ENCODE assay signal across 22 mouse cellular contexts in genomic region chr4:115575776-115576175, GRCm38 (mm10). TPM values are rescaled to one million over a fixed set of nuclear protein-coding genes. Genes with fewer than 3 reads are reported as not detected.
"Had no signal": no experiment of that assay in that cellular context is flagged by ENCODE, and none has a peak within 500 bp of the region (broad histone marks: within the 10 kb centered on the region; RNA-seq: fewer than 3 reads in every experiment).

No protein-coding gene starts in this region.

- H3K27me3 ChIP-seq: kidney, embryonic 15.5 days; limb, embryonic 15.5 days; liver, embryonic 13.5 days; megakaryocyte, embryonic 14.5 days; midbrain, embryonic 15.5 days; stomach, embryonic 15.5 days had no signal

- H3K9me3 ChIP-seq: kidney, embryonic 15.5 days; limb, embryonic 15.5 days; liver, embryonic 13.5 days; megakaryocyte, embryonic 14.5 days; midbrain, embryonic 15.5 days; stomach, embryonic 15.5 days had no signal

- H3K27ac ChIP-seq: kidney, embryonic 15.5 days; limb, embryonic 15.5 days; liver, embryonic 13.5 days; macrophage; midbrain, embryonic 15.5 days; stomach, embryonic 15.5 days had no signal

- H3K9ac ChIP-seq: kidney, embryonic 15.5 days; limb, embryonic 15.5 days; liver, embryonic 13.5 days; midbrain, embryonic 15.5 days; stomach, embryonic 15.5 days had no signal

- H3K4me2 ChIP-seq: kidney, embryonic 15.5 days; limb, embryonic 15.5 days; liver, embryonic 13.5 days; midbrain, embryonic 11.5 days; midbrain, embryonic 15.5 days; stomach, embryonic 15.5 days had no signal

- DNase-seq: kidney, adult 2 months; kidney, postnatal 14 days; layer of hippocampus, adult 9-11 months; layer of hippocampus, postnatal 36 days; liver, embryonic 13.5 days; right cerebral cortex, postnatal 14 days; thymus, postnatal 14 days had no signal

- H3K4me3 ChIP-seq: kidney, embryonic 15.5 days; limb, embryonic 15.5 days; liver, embryonic 13.5 days; megakaryocyte, embryonic 14.5 days; midbrain, embryonic 15.5 days; stomach, embryonic 15.5 days had no signal

- ATAC-seq: intestine, embryonic 16.5 days; midbrain, embryonic 15.5 days had no signal

- H3K36me3 ChIP-seq: kidney, embryonic 15.5 days; limb, embryonic 15.5 days; liver, embryonic 13.5 days; midbrain, embryonic 15.5 days; stomach, embryonic 15.5 days had no signal

- H3K4me1 ChIP-seq: kidney, embryonic 15.5 days; limb, embryonic 15.5 days; liver, embryonic 13.5 days; midbrain, embryonic 15.5 days; stomach, embryonic 15.5 days had no signal

RNA-seq across cellular contexts. Expression of gene Cyp4a31, which starts 12.3 kb away (rescaled TPM):
- total RNA-seq: layer of hippocampus, postnatal 36 days; left cerebral cortex, adult 8-10 months; left cerebral cortex, postnatal 25 days had no signal
- polyA plus RNA-seq: intestine, embryonic 16.5 days; limb, embryonic 11.5 days; limb, embryonic 15.5 days; liver, embryonic 13.5 days; macrophage; midbrain, embryonic 11.5 days; midbrain, embryonic 15.5 days; neural tube, embryonic 14.5 days; spleen, adult 2 months; stomach, embryonic 15.5 days; urinary bladder, adult 2 months had no signal

RNA-seq across cellular contexts. Expression of gene Cyp4a32, which starts 25.0 kb away (rescaled TPM):
- total RNA-seq: layer of hippocampus, postnatal 36 days; left cerebral cortex, adult 8-10 months; left cerebral cortex, postnatal 25 days had no signal
- polyA plus RNA-seq: intestine, embryonic 16.5 days; kidney, embryonic 15.5 days; limb, embryonic 11.5 days; limb, embryonic 15.5 days; liver, embryonic 13.5 days; macrophage; midbrain, embryonic 11.5 days; midbrain, embryonic 15.5 days; neural tube, embryonic 14.5 days; spleen, adult 2 months; stomach, embryonic 15.5 days; testis, adult 2 months; urinary bladder, adult 2 months had no signal

RNA-seq across cellular contexts. Expression of gene Cyp4a10, which starts 57.7 kb away (rescaled TPM):
- total RNA-seq: layer of hippocampus, postnatal 36 days; left cerebral cortex, adult 8-10 months; left cerebral cortex, postnatal 25 days had no signal
- polyA plus RNA-seq: limb, embryonic 11.5 days; limb, embryonic 15.5 days; liver, embryonic 13.5 days; macrophage; midbrain, embryonic 11.5 days; midbrain, embryonic 15.5 days; neural tube, embryonic 14.5 days; testis, adult 2 months; urinary bladder, adult 2 months had no signal
